Mouse (Mus musculus) lung, postnatal 0 days (tissue): ENCODE results near the gene Marc1. TPM values are rescaled to one million over a fixed set of nuclear protein-coding genes. Genes with fewer than 3 reads are reported as not detected.
A peak's percentile ranks its signal among the peaks of the same experiment; 100 is the strongest.

Source experiments
- ATAC-seq: fragments of 200-750 bp; cut with Nextera tagmentation; 2 replicates; pipeline ENCODE4 v1.8.0; 2017; ENCODE audit warnings: moderate library complexity
- DNase-seq: peaks from one replicate; pipeline ENCODE4 v3.0.0-alpha.2; 2016; ENCODE audit warnings: low spot score
- H3K27ac ChIP-seq: fragments of 300-500 bp; sonication (generic); 2 replicates; pipeline ENCODE4 v1.5.1; 2014; ENCODE audit warnings: antibody characterized with exemption, mild to moderate bottlenecking, low read length, mixed read lengths
- H3K27me3 ChIP-seq: fragments of 300-500 bp; sonication (generic); replicated peaks from 2 replicates; pipeline ENCODE4 v1.6.1; 2014; ENCODE audit warnings: low read length, mixed read lengths; ENCODE audit not compliant: insufficient read depth
- H3K36me3 ChIP-seq: fragments of 300-500 bp; sonication (generic); 2 replicates; pipeline ENCODE4 v1.6.1; 2014; ENCODE audit warnings: low read length, mixed read lengths; ENCODE audit not compliant: insufficient read depth
- H3K4me1 ChIP-seq: fragments of 300-500 bp; sonication (generic); 2 replicates; pipeline ENCODE4 v1.6.1; 2014; ENCODE audit warnings: antibody characterized with exemption, low read depth, low read length, mixed read lengths; ENCODE audit not compliant: insufficient read depth
- H3K4me2 ChIP-seq: fragments of 300-500 bp; sonication (generic); replicated peaks from 2 replicates; pipeline ENCODE4 v1.6.1; 2014; ENCODE audit warnings: low read depth, mild to moderate bottlenecking, low read length, moderate library complexity, mixed read lengths
- H3K4me3 ChIP-seq: fragments of 300-500 bp; sonication (generic); 2 replicates; pipeline ENCODE4 v1.5.1; 2014; ENCODE audit warnings: low read depth, low read length
- H3K9ac ChIP-seq: fragments of 300-500 bp; sonication (generic); replicated peaks from 2 replicates; pipeline ENCODE4 v1.6.1; 2014; ENCODE audit warnings: low read depth, mild to moderate bottlenecking
- H3K9me3 ChIP-seq: fragments of 300-500 bp; sonication (generic); 2 replicates; pipeline ENCODE4 v1.6.1; 2016; ENCODE audit warnings: low read length, mixed read lengths
- CTCF ChIP-seq: IDR thresholded peaks from 2 replicates; pipeline ENCODE4 v1.5.1; 2016; ENCODE audit warnings: antibody characterized with exemption, mild to moderate bottlenecking
- EP300 ChIP-seq: IDR thresholded peaks from 2 replicates; pipeline ENCODE4 v1.6.1; 2016; ENCODE audit warnings: antibody characterized with exemption, mild to moderate bottlenecking, control low read depth
- WGBS: fragments of 180-500 bp; shearing (Covaris S2); extraction: QIAGEN DNeasy Blood & Tissue Kit; methylation state at CpG from one replicate; pipeline ENCODE4 v1.1.7; 2014; 5-methylcytosine and 5-hydroxymethylcytosine counted together
- polyA plus RNA-seq: library from polyadenylated mRNA; unstranded; fragments of >200 nt; fragmentation: Nextera tagmentation; extraction: Ambion mirVana; gene quantifications from 2 replicates; pipeline ENCODE4 v1.2.1, GENCODE M21; 2015

Gene Marc1
- polyA plus RNA-seq, 1 experiment from 2014 or later = 0.13 TPM

DNA sequence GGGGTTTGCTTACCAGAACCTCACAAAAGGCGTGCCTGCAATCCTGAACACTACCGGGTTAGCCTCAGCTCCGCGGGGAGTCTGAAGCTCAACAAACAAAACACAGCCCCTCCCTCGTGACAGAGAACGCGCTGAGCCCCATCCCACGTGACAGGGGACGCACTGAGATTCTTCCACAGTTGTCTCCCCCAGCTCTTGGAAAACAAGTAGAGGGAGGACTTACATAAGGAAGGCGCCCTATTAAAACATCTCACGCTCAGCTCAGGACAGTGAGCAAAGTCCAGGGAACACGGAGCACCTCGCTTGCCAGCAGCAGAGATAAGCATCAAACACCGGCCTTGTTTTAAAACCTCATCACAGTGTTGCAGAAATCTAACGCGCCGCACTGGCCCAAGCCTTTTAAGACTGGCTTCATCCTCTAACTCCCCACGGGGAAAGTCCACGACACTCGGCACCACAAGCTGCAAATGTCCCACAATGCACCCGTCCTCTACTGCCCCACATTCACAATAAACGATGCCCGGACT is 16.1 kb upstream of the Marc1 start:
- no peaks in the 10 kb centered on the region for H3K9me3 ChIP-seq
- H3K27me3 ChIP-seq = no peaks in the 10 kb centered on the region
- H3K27ac ChIP-seq = no peak overlapping the region
- no peak overlapping the region for H3K9ac ChIP-seq
- no peak for DNase-seq
- H3K4me1 ChIP-seq = no peaks in the 10 kb centered on the region
- ATAC-seq = no peak
- TF ChIP-seq EP300 (no peak), CTCF (no peak)
- H3K4me2 ChIP-seq = no peak overlapping the region
- WGBS = 33% methylated on average over 23 of the region's 23 CpGs
- H3K36me3 ChIP-seq = peaks cover 14% of the 10 kb centered on the region
- no peak overlapping the region for H3K4me3 ChIP-seq

DNA sequence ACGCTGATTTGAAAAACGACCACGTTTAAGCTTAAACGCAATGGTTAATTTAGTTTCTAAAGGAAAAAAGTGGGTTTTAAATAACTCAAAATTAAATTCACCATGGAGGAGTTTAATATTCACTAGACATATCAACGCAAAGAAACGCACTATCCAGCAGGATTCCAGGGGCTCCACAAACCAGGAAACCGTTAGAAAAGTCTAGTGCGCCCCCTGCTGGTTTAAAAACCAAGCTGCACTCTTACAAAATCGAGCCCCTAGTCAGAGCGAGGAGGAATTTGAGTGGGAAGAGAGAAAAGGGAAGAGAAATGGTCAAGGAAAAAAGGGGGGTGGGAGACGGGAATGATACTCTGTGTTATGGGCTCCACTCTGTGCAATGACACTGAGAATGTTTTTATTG is 14.0 kb upstream of the Marc1 start:
- Histone ChIP-seq H3K9ac (no peak overlapping the region), H3K4me2 (peak overlapping the region; percentile 20; the same call in 1 of the 2 replicates), H3K9me3 (no peaks in the 10 kb centered on the region), H3K36me3 (peaks cover 12% of the 10 kb centered on the region; the same call in 1 of the 2 replicates), H3K27ac (no peak overlapping the region), H3K27me3 (no peaks in the 10 kb centered on the region), H3K4me1 (no peaks in the 10 kb centered on the region), H3K4me3 (no peak overlapping the region)
- peak; percentile 74 for DNase-seq
- 21% methylated on average over 11 of the region's 11 CpGs for WGBS
- peak; percentile 59 for ATAC-seq
- TF ChIP-seq CTCF (peak; percentile 76), EP300 (no peak)

DNA sequence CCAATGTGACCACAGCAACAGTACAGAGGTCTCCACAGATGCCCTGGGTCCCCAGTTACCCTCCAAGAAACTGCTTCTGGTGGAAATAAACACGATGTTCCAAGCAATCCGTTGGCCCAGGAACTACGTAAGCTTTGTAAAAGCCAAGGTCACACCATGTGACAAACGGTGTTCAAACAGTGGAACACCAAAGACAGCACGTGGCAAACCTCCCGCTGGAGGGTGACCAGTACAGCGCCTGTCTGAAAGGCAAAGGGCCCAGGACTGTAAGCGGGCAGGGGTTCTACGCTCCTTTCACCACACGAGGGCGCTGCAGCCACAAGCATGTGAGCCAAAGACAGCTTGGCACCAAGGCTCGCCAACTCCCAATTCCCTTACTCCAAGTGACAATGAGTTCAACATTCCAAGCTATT is 13.3 kb upstream of the Marc1 start:
- TF ChIP-seq EP300 (no peak), CTCF (peak; percentile 98)
- Histone ChIP-seq H3K4me2 (peak overlapping the region; percentile 20; the same call in 1 of the 2 replicates), H3K4me1 (no peaks in the 10 kb centered on the region), H3K36me3 (peaks cover 12% of the 10 kb centered on the region; the same call in 1 of the 2 replicates), H3K9ac (no peak overlapping the region), H3K4me3 (no peak overlapping the region), H3K9me3 (no peaks in the 10 kb centered on the region), H3K27ac (no peak overlapping the region), H3K27me3 (no peaks in the 10 kb centered on the region)
- DNase-seq (peak; percentile 95), ATAC-seq (peak; percentile 96)
- 5% methylated on average over 12 of the region's 12 CpGs for WGBS

DNA sequence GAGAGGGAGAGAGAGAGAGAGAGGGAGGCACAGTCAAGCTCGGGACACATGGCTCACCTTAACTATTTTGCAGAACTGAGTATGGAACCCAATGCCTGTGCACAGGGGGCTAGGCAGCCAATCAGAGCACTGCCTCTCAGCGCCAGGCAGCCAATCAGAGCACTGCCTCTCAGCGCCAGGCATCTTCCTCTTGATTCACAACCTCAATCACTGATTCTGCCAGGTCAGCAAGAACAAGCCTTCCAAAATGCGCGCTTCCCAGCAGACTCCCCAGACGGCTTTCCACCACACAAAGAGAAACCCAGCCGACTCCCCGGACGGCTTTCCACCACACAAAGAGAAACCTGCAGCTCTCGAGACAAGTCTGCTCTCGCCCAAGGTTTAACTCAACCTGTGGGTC is 11.6 kb upstream of the Marc1 start:
- TF ChIP-seq EP300 (no peak), CTCF (no peak)
- 24% methylated on average over 11 of the region's 11 CpGs for WGBS
- ATAC-seq = no peak
- DNase-seq = no peak
- H3K4me3 ChIP-seq = no peak overlapping the region
- peaks cover 12% of the 10 kb centered on the region; the same call in 1 of the 2 replicates for H3K36me3 ChIP-seq
- H3K4me2 ChIP-seq = no peak overlapping the region
- H3K9ac ChIP-seq = no peak overlapping the region
- H3K27me3 ChIP-seq = no peaks in the 10 kb centered on the region
- H3K4me1 ChIP-seq = no peaks in the 10 kb centered on the region
- no peak overlapping the region for H3K27ac ChIP-seq
- H3K9me3 ChIP-seq = no peaks in the 10 kb centered on the region

DNA sequence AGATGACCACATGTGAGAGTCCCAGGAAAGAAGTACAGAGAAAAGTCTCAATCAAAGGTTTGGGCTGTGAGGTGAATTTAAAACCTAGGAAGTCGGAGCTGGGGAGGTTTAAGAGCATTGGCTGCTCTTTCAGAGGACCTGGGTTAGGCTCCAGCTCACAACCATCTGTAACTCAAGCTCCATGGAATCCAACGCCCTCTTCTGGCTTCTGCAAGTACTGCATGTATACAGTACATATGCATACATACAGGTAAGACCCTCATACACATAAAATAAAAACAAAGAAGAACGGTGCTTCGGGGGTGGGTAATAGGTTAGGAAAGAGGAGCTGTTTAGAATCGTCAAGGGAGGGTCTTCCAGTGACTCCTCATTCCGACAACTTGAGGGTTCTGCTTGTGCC is 6.7 kb upstream of the Marc1 start:
- no peaks in the 10 kb centered on the region for H3K9me3 ChIP-seq
- DNase-seq = no peak
- peaks cover 25% of the 10 kb centered on the region; the same call in 1 of the 2 replicates for H3K36me3 ChIP-seq
- no peak overlapping the region for H3K9ac ChIP-seq
- 78% methylated on average over 6 of the region's 6 CpGs for WGBS
- peak; percentile 40 for TF ChIP-seq CTCF
- TF ChIP-seq EP300 = no peak
- H3K27me3 ChIP-seq = no peaks in the 10 kb centered on the region
- H3K4me2 ChIP-seq = no peak overlapping the region
- H3K4me3 ChIP-seq = no peak overlapping the region
- no peak overlapping the region for H3K27ac ChIP-seq
- ATAC-seq = no peak
- no peaks in the 10 kb centered on the region for H3K4me1 ChIP-seq

DNA sequence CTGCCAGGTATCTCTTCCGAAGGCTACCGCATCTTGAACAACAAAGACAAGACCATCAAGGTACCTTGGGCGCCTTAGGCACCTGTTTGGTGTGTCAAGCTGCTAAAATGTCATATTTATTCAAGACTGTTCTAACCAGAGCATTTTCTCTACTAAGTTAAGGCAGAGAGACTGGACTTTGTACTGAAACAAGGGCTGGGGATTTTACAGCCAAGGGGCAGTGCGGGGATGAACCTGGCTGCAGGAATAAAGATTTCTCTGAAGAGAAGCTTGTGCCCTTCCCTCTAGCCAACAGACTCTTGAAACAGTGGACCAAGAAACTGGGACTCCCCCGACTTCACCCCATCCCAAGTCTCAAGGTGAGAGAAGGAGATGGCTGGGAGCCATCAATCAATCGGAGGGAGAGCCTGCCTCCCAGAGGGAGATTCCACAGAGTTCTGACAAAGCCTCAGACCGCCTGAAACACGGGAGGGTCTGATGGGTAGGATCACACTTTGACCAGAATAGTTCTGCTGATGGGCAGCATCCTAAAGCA is 670 bp upstream of the Marc1 start:
- no peak overlapping the region for H3K4me2 ChIP-seq
- ATAC-seq (no peak), DNase-seq (no peak)
- no peak overlapping the region for H3K4me3 ChIP-seq
- no peak overlapping the region for H3K9ac ChIP-seq
- H3K4me1 ChIP-seq = no peaks in the 10 kb centered on the region
- peaks cover 8% of the 10 kb centered on the region; the same call in 1 of the 2 replicates for H3K36me3 ChIP-seq
- no peaks in the 10 kb centered on the region for H3K27me3 ChIP-seq
- 77% methylated on average over 8 of the region's 8 CpGs for WGBS
- no peak for TF ChIP-seq EP300
- no peak for TF ChIP-seq CTCF
- no peaks in the 10 kb centered on the region for H3K9me3 ChIP-seq
- no peak overlapping the region for H3K27ac ChIP-seq
